Mouse (Mus musculus) limb, embryonic 14.5 days (tissue): ENCODE results near the gene Ifi27l2a. TPM values are rescaled to one million over a fixed set of nuclear protein-coding genes. Genes with fewer than 3 reads are reported as not detected.

Experiments used
- ATAC-seq: fragments of 200-750 bp; cut with Nextera tagmentation; 2 replicates; pipeline ENCODE4 v1.8.0; 2017; ENCODE audit warnings: low read depth, moderate number of reproducible peaks, moderate TSS enrichment; ENCODE audit not compliant: low FRiP score
- DNase-seq: peaks from one replicate; pipeline ENCODE4 v3.0.0-alpha.2; 2015; ENCODE audit warnings: low spot score
- H3K27ac ChIP-seq: fragments of 300-500 bp; sonication (generic); replicated peaks from 2 replicates; pipeline ENCODE4 v1.5.1; 2014; ENCODE audit warnings: low read depth, mild to moderate bottlenecking, low read length, moderate library complexity, mixed read lengths
- H3K27me3 ChIP-seq: fragments of 300-500 bp; sonication (generic); 2 replicates; pipeline ENCODE4 v1.6.1; 2014; ENCODE audit warnings: low read length, mixed read lengths; ENCODE audit not compliant: control insufficient read depth, insufficient read depth
- H3K36me3 ChIP-seq: fragments of 300-500 bp; sonication (generic); 2 replicates; pipeline ENCODE4 v1.6.1; 2014; ENCODE audit warnings: mild to moderate bottlenecking, low read length, moderate library complexity, mixed read lengths; ENCODE audit not compliant: control insufficient read depth, insufficient read depth
- H3K4me1 ChIP-seq: fragments of 300-500 bp; sonication (generic); 2 replicates; pipeline ENCODE4 v1.6.1; 2014; ENCODE audit warnings: antibody characterized with exemption, low read length, mixed read lengths; ENCODE audit not compliant: control insufficient read depth, insufficient read depth
- H3K4me2 ChIP-seq: fragments of 300-500 bp; sonication (generic); replicated peaks from 2 replicates; pipeline ENCODE4 v1.6.1; 2014; ENCODE audit warnings: low read depth, mild to moderate bottlenecking, low read length, moderate library complexity; ENCODE audit not compliant: severe bottlenecking
- H3K4me3 ChIP-seq: fragments of 300-500 bp; sonication (generic); replicated peaks from 2 replicates; pipeline ENCODE4 v1.5.1; 2014; ENCODE audit warnings: low read length
- H3K9ac ChIP-seq: fragments of 300-500 bp; sonication (generic); 2 replicates; pipeline ENCODE4 v1.6.1; 2014; ENCODE audit warnings: mild to moderate bottlenecking, low read depth, low read length, moderate library complexity; ENCODE audit not compliant: severe bottlenecking
- H3K9me3 ChIP-seq: fragments of 300-500 bp; sonication (generic); 2 replicates; pipeline ENCODE4 v1.6.1; 2016; ENCODE audit warnings: low read length; ENCODE audit not compliant: control insufficient read depth
- POLR2A ChIP-seq: fragments of 200-500 bp; IDR thresholded peaks from 2 replicates; pipeline ENCODE4 v1.8.0; 2012; ENCODE audit warnings: inconsistent platforms, mild to moderate bottlenecking, moderate library complexity, borderline replicate concordance; ENCODE audit not compliant: insufficient read depth, insufficient read length; ENCODE audit errors: extremely low read depth
- WGBS: fragments of 180-500 bp; shearing (Covaris S2); extraction: QIAGEN DNeasy Blood & Tissue Kit; methylation state at CpG from one replicate; pipeline ENCODE4 v1.1.7; 2014; 5-methylcytosine and 5-hydroxymethylcytosine counted together
- polyA plus RNA-seq, 2 experiments: library from polyadenylated mRNA; depleted of rRNA in 1 of 2; stranded (reverse) in 1 of 2; unstranded in 1 of 2; fragments of >200 nt; fragmentation: Nextera tagmentation in 1 of 2; extraction: Ambion mirVana in 1 of 2; gene quantifications; 2 replicates each; pipeline versions ENCODE4 v1.2.1 to v1.2.3; 2012 to 2014

Gene Ifi27l2a
- polyA plus RNA-seq, 2 experiments = 12.3 to 14.8 TPM

DNA sequence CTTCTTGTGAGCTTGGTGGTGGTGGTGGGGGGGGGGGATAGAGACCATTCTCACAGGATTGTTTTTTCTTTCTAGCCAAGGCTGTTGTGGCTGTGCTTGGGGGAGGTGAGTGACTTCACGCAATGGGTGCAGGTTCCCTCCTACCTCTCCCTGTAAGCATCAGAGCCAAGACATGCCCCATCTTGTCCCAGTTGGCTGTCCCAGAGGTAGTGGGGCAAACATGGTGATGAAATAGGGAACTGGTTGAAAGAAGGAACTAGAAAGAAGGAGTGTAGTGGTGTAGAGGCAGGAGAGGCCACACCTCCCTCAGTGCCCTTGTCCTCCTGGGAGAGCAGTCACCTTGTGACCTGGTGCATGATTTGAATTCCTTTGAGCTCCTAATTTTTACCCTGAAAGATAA, 5.9 kb downstream of the Ifi27l2a start:
- Histone ChIP-seq H3K4me1 (0 out of 2 replicates have a peak, but pooled peaks cover 4% of the 10 kb centered on the region), H3K9me3 (no peaks in the 10 kb centered on the region), H3K4me3 (no peak overlapping the region), H3K4me2 (no peak overlapping the region), H3K27ac (no peak overlapping the region), H3K27me3 (no peaks in the 10 kb centered on the region), H3K9ac (no peak overlapping the region), H3K36me3 (no peaks in the 10 kb centered on the region)
- ATAC-seq = no peak
- peak; percentile 3 for DNase-seq
- no peak for TF ChIP-seq POLR2A
- 75% methylated on average over 1 of the region's 1 CpGs for WGBS

DNA sequence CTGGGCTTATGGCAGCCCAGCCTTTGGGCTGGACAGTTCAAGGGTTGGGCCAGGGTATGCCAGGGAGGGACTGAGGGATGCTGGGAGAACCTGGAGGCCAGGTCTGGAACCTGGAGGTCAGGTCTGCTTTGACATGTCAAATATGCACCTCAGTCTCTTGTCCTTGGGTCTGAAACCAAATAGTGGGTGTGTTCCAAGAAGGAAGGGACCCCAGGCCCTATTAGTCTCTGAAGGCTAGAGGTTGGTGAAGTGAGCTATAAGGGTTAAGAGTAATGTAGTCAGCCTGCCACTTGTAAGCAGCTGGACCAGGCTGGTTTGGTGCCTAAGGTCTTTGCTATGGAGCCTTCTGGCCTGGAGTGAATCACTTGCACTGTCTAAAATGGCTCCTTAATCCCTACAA, 8.6 kb downstream of the Ifi27l2a start:
- Histone ChIP-seq H3K4me3 (0 out of 2 replicates have a peak overlapping the region, but pooled peaks have one; percentile 23), H3K36me3 (no peaks in the 10 kb centered on the region), H3K4me2 (peak overlapping the region; percentile 37), H3K9ac (no peak overlapping the region), H3K9me3 (no peaks in the 10 kb centered on the region), H3K4me1 (0 out of 2 replicates have a peak, but pooled peaks cover 4% of the 10 kb centered on the region), H3K27me3 (no peaks in the 10 kb centered on the region), H3K27ac (no peak overlapping the region)
- ATAC-seq = no peak
- DNase-seq = no peak
- no peak for TF ChIP-seq POLR2A

DNA sequence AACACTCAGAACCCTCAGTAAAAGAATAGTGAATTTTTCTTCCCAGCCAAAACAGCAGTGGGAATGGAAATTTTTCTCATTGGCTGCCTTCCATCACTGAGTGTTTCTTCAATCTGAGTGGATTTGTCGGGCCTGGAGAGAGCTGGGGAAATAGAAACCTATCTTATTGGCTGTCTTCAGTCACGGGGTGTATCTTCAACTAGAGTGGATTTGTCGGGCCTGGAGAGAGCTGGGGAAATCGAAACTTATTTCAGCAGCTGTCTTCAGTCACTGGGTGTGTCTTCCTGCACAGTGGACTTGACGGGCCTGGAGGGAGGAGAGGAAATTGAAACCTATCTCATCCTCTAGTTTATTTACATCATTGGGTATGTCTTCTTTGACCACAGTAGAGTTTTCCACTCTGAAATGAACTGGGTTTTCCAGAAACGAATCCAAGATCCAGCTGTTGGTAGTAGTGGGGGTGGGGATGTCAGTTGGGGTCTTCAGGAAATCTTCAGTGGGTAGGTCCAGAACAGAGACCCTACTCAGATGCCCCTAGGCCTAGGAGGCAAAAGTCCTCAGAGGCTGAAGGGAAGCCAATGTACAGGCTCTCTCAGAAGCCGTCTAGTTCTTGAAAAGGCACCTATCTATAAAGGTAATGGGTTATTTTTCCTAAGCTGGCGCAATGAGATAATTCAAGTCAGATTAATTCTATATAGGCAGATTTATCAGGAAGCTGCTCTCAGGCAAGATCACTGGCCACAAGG, 9.3 kb downstream of the Ifi27l2a start, which contains the start of gene Ifi27:
Gene Ifi27, plus strand, starts transcription at position 226 of the 746 bp plus-strand sequence.
- no peak for TF ChIP-seq POLR2A
- Histone ChIP-seq H3K27ac (peak within 1 kb of the TSS; percentile 6; the same call in 1 of the 2 replicates), H3K4me2 (peak within 1 kb of the TSS; percentile 37), H3K4me1 (0 out of 2 replicates have a peak, but pooled peaks cover 4% of the 10 kb centered on the region), H3K9ac (no peak within 1 kb of the TSS), H3K4me3 (peak within 1 kb of the TSS; percentile 23), H3K9me3 (no peaks in the 10 kb centered on the region), H3K27me3 (no peaks in the 10 kb centered on the region), H3K36me3 (no peaks in the 10 kb centered on the region)
- 63% methylated on average over 8 of the region's 8 CpGs for WGBS
- peak; percentile 85 for ATAC-seq
- DNase-seq = peak; percentile 76

DNA sequence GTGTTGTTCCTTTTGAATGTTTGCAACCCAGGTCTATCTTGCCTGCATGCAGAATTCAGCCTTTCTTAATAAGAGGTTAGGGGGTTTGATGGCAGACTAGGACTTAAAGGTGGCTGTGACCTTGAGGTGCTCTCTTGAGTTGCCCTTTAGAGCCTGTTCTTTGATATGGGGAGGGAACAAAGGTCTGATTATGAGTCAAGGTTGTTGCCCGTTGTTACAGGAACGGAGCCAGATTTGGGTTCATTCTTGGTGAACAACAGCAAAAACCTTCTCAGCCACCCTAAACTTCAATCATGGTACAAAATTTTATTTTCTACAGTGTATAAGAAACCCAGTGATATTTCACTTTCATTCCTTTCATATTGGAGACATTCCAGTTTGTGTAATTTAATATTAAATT, 10.1 kb downstream of the Ifi27l2a start:
- no peak overlapping the region for H3K4me2 ChIP-seq
- no peak overlapping the region; the same call in 1 of the 2 replicates for H3K27ac ChIP-seq
- no peak overlapping the region for H3K9ac ChIP-seq
- 68% methylated on average over 2 of the region's 2 CpGs for WGBS
- H3K9me3 ChIP-seq = no peaks in the 10 kb centered on the region
- H3K4me3 ChIP-seq = no peak overlapping the region
- no peaks in the 10 kb centered on the region for H3K36me3 ChIP-seq
- no peaks in the 10 kb centered on the region for H3K27me3 ChIP-seq
- no peak for TF ChIP-seq POLR2A
- H3K4me1 ChIP-seq = 0 out of 2 replicates have a peak, but pooled peaks cover 4% of the 10 kb centered on the region
- no peak for DNase-seq
- ATAC-seq = no peak

DNA sequence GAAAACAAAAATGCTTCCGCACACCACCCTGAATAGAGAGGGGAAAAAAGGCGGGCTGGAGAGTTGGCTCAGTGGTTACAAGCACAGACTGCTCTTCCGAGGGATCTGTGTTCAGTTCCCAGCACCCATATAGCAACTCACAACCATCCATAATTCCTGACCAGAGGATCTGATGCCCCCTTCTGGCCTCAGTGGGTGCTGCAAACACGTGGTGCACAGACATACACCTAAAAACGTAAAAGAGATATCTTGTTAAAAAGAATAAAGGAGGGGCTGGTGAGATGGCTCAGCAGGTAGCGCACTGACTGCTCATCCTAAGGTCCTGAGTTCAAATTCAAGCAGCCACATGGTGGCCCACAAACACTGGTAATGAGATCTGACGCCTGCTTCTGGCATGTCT, 16.8 kb downstream of the Ifi27l2a start:
- no peaks in the 10 kb centered on the region for H3K27me3 ChIP-seq
- H3K4me3 ChIP-seq = no peak overlapping the region
- peaks cover 9% of the 10 kb centered on the region for H3K36me3 ChIP-seq
- 88% methylated on average over 7 of the region's 7 CpGs for WGBS
- no peak for ATAC-seq
- no peak overlapping the region for H3K4me2 ChIP-seq
- no peak overlapping the region for H3K27ac ChIP-seq
- no peak overlapping the region for H3K9ac ChIP-seq
- DNase-seq = no peak
- no peak for TF ChIP-seq POLR2A
- H3K4me1 ChIP-seq = peaks cover 18% of the 10 kb centered on the region
- H3K9me3 ChIP-seq = no peaks in the 10 kb centered on the region
